Mouse (Mus musculus): ENCODE measurements around the gene 4930452B06Rik. TPM values are rescaled to one million over a fixed set of nuclear protein-coding genes. Genes with fewer than 3 reads are reported as not detected.

Gene 4930452B06Rik
- total RNA-seq, 2 experiments from 2014 or later, result not detected

DNA sequence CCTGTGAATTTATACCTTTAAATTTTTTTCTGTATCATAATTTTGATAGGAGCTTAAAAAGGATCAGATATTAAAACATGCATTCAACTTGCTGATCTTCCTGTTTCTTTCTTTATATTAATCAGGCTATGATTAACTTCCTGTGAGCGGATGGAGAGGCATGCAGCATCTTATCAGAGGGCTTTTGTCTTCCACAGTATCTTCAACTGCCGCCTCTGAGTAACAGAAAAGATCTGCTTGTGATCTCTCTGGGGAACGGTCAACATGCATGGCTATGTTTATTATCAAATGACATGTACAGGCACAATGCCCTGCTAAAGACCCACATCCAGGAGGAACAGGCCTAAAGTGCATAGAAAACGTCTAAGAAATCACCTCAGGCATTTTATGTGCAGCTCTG is 116.9 kb downstream of the 4930452B06Rik start:
- ATAC-seq (replicated peaks; ENCODE audit: poor library complexity, severe bottlenecking), result no peak

GRCm38 (mm10) chr14:8536024-8536423 is 130.0 kb downstream of the 4930452B06Rik start:
- ATAC-seq (replicated peaks; ENCODE audit: poor library complexity, severe bottlenecking), result no peak

DNA sequence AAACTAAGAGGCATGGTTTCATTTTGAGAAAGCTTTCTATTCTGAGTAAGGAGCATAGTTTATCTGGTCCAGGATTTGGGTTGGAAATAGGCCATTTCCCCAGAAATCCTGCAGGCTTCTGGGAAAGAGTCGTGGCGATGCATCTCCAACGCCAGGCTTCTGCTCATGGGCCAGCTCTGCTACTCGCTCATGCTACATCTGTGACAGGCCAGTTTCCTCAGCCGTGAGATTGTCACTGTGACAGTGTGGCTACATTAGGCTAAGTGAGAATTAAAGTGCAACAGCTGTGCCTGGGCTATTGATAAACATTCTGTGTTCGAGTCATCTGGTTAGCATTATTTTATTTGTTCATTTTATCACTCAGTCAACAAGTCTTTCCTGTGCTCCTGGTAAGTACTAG is 140.8 kb downstream of the 4930452B06Rik start:
- no peak for ATAC-seq (replicated peaks; ENCODE audit: poor library complexity, severe bottlenecking)

DNA sequence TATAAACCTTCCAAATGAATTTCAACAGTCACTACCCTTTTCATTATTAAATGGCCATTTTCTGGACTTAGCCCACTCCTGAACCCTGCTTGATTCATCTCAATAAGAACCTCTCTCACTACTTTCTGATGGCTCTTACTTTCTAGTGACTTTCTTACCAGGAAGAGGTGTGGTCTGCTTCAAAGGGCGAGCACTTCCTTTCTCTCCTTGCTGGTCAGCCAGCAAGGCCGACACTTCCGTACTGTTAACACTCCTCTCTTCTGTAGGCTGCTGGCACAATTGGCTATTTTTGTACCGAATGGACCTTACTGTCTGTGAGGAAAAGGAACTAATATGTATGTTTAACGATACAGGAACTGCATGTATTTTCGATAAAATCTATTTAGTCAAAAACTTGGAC is 148.4 kb downstream of the 4930452B06Rik start:
- 0 out of 2 replicates have a peak, but pooled peaks have one; percentile 22 for ATAC-seq (replicated peaks; ENCODE audit: poor library complexity, severe bottlenecking)

DNA sequence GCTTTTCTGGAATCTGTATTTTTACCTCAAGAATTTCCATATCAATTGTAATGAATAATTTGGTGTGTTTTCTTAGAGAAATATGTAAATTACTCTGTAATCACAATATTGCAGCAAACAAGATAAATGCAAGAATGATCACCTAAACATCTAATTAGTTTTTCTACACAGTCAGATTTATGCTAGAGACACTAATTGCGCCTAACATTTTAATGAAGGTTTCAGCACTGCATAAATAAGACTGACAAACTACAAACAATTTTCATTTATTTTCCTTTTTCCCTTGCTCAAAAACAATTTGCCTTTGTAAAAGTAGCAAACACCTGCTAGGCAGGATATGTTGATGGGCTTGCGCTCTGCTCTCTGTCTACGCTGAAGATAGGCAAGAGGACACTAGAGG is 152.0 kb downstream of the 4930452B06Rik start:
- no peak for ATAC-seq (replicated peaks; ENCODE audit: poor library complexity, severe bottlenecking)

DNA sequence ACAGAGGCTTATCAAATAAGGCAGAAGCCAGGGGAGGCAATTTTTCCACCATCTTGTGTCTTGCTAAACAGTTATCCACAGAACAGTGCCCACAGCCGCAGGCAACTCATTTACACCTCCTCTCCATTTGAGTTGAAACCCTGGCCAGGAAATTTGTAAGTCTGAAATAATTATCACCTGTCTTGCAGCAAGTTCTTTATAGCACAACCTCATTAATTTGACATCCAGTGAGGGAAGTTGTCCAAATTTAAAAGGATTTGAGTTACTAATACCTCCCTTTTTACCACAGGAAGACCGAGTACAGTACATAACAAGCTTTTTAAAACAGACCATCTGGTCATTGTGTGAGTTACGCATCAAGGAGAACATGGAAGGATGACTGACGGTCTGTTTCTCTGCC is 154.8 kb downstream of the 4930452B06Rik start:
- ATAC-seq (replicated peaks; ENCODE audit: poor library complexity, severe bottlenecking), result no peak

DNA sequence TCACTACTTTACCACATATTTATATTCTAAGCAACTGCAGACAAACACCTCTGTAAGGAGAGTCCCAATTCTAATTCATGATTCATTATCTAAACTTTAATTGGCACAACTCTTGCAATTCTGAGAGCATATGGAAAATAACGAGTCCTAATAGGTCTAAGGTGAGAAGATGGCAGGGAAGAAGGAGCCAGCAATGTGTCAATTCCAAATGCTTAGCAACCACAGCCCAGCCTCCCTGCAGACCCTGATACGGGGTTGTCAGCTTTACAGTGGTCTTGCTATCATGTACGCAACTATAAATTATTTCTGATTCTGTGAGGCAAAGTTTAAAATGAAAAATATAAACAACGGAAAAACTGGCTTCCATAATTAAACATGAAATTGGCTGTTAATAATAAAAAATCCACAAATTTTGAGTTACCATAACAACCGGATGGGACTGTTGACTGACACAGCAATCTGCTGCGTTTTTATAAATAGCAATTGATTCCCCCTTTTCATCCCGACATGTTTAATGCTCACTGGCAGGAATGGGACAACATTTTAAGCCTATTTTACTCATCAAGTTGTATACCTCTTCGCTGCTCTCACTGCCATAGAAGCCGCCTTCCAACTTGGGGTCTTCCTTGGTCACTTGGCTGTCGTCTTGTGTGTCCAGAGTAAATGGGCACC is 155.6 kb downstream of the 4930452B06Rik start:
- ATAC-seq (replicated peaks; ENCODE audit: poor library complexity, severe bottlenecking), result no peak

GRCm38 (mm10) chr14:8508669-8509068 is 157.4 kb downstream of the 4930452B06Rik start:
- ATAC-seq (replicated peaks; ENCODE audit: poor library complexity, severe bottlenecking), result no peak

GRCm38 (mm10) chr14:8504206-8504605 is 161.8 kb downstream of the 4930452B06Rik start:
- no peak for ATAC-seq (replicated peaks; ENCODE audit: poor library complexity, severe bottlenecking)

DNA sequence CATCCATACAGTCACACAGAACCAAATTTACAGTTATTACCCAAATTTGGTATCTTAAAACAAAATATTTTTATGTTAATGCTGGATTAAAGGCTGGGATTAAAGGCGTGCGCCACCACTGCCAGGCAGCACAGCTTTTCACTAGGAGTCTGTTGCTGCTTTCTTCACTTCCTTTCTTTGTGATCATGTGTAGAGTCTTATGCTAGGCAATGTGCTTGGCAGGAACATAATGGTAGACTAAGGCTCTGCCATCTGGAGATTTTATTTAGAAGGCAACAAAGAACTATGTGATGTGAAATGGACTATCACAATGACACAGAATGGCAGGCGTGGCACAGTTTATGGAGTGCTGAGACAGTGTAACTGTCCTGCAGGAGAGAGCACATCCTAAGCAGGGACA is 162.7 kb downstream of the 4930452B06Rik start:
- ATAC-seq (replicated peaks; ENCODE audit: poor library complexity, severe bottlenecking), result no peak

GRCm38 (mm10) chr14:8502496-8502895 is 163.5 kb downstream of the 4930452B06Rik start:
- ATAC-seq (replicated peaks; ENCODE audit: poor library complexity, severe bottlenecking), result no peak

- ATAC-seq (replicated peaks; ENCODE audit: poor library complexity, severe bottlenecking), result no peak
Measured at GRCm38 (mm10) chr14:8495691-8496090, 170.3 kb downstream of the 4930452B06Rik start.

GRCm38 (mm10) chr14:8494952-8495351 is 171.1 kb downstream of the 4930452B06Rik start:
- ATAC-seq (replicated peaks; ENCODE audit: poor library complexity, severe bottlenecking), result no peak

GRCm38 (mm10) chr14:8494260-8494659 is 171.8 kb downstream of the 4930452B06Rik start:
- ATAC-seq (replicated peaks; ENCODE audit: poor library complexity, severe bottlenecking), result no peak

GRCm38 (mm10) chr14:8478098-8478497 is 187.9 kb downstream of the 4930452B06Rik start:
- ATAC-seq (replicated peaks; ENCODE audit: poor library complexity, severe bottlenecking), result no peak

GRCm38 (mm10) chr14:8477348-8477747 is 188.7 kb downstream of the 4930452B06Rik start:
- ATAC-seq (replicated peaks; ENCODE audit: poor library complexity, severe bottlenecking), result no peak

GRCm38 (mm10) chr14:8476606-8477005 is 189.4 kb downstream of the 4930452B06Rik start:
- ATAC-seq (replicated peaks; ENCODE audit: poor library complexity, severe bottlenecking), result no peak

- no peak for ATAC-seq (replicated peaks; ENCODE audit: poor library complexity, severe bottlenecking)
Measured at GRCm38 (mm10) chr14:8475851-8476250, 190.2 kb downstream of the 4930452B06Rik start.

DNA sequence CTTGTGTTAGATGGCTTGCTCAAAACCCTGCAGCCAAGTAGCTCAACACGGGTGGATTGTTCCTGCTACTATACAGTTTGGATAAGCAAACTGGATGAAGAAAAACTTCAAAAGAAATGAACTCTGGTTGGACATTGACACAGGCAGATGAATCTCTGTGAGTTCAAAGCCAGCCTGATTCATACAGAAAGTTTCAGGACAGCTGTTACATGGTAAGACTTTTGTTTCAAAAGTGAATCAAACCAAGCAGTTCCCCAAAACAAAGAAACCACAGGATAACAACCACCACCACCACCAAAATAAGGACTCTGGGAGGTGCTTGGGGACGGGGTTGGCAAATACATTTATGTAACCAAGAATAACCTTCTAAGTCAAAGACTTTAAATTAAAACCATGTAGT is 193.2 kb downstream of the 4930452B06Rik start:
- no peak for ATAC-seq (replicated peaks; ENCODE audit: poor library complexity, severe bottlenecking)

GRCm38 (mm10) chr14:8464401-8465154 is 201.5 kb downstream of the 4930452B06Rik start:
- no peak for ATAC-seq (replicated peaks; ENCODE audit: poor library complexity, severe bottlenecking)

GRCm38 (mm10) chr14:8462973-8463372 is 203.1 kb downstream of the 4930452B06Rik start:
- no peak for ATAC-seq (replicated peaks; ENCODE audit: poor library complexity, severe bottlenecking)
